Mouse (Mus musculus): ENCODE measurements around the gene Rab1b. TPM values are rescaled to one million over a fixed set of nuclear protein-coding genes. Genes with fewer than 3 reads are reported as not detected.

The Rab1b gene
- total RNA-seq, 4 experiments from 2014 or later, result 185 to 214 (median 210) TPM

DNA sequence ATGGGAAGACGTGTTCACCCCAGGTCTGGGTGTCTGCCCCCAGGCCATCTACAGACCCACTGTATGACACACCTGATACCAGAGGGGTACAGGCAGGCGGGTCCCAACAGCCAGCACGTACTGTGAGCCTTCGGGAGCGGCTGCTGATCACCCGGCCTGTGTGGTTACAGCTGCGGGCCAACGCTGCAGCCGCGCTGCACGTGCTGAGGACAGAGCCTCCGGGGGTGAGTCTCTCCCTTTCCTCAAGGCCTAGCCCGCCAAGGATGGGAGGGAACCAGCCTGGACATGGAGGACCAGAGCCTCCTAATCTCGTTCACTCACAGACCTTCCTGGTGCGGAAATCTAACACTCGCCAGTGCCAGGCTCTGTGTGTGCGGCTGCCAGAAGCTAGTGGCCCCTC lies 55.8 kb downstream of the Rab1b start:
- DNase-seq (ENCODE audit: low spot score), result no peak

DNA sequence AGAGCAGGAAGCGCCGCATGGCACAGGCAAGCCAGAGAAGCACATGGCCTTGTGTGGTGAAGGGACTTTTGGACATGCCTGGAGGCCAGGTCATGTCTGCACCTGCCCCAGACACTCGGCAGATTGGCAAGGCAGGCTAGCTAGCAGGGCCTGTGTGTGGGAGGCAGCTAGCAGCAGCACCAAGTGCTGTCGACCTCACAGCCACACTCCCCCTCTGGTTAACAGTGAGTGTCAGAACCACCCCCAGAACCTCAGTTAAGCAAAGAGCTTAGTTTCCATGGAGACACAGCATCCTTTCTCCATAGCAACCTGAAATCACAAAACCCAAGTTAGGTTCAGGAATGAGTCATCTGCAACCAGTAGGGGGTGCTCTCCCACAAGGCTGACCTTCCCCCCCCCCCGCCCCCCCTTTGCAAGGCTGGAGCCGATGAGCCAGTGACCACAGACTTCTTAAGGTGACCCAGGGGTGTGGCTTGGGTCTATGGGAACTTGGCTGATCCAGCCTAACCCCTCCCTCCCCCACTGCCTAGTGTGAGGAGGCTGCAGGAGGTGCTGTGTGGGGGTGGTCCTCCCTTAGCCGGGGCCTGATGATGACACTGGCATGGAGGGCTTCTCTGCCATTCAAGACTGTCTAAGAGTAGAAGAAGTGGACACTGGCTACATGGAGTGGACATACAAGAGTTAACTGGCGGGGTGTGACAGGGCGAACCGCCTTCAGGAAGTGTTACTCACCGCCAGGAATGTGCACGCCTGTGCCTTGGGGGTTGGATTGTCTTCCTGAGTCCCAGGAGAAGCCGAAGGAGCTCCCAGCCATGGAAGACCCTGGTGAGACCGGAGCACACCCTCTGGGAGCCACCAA lies 56.6 kb downstream of the Rab1b start, which contains the start of gene Rin1:
Gene Rin1 (plus strand): TSS at position 435 of the 859 bp plus-strand sequence.
- DNase-seq (ENCODE audit: low spot score), result no peak

DNA sequence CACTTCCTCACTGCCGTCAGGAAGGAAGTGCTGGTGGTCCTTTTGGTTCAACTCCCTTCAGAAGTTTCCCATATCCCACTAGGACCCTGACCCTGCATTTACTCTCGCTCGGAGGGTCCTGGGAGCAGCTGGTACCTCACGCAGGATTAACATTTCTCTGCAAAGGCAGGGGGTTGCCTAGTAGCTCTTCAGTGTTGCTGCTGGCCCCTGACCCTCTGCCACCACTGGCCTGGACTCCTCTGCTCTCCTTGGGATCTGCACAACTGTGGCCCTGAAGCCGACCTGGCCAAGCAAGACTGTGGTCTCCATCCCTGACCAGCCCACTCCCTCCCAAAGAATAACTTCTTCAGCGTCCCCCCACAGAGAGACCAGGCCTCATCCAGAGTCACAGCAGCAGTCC lies 57.5 kb downstream of the Rab1b start:
- no peak for DNase-seq (ENCODE audit: low spot score)

Other genes starting within 250 kb of the Rab1b start
- gene Actn3, start 229.2 kb downstream of the Rab1b start, total RNA-seq (2022), result 1 to 10 TPM; 2.0 to 4.3 (median 2.6) TPM
- 1 to 10 TPM; 2.8 to 4.2 (median 3.4) TPM for gene Zdhhc24, start 228.4 kb downstream of the Rab1b start, total RNA-seq (2022)
- gene Bbs1, start 200.4 kb downstream of the Rab1b start, total RNA-seq (2022), result 1 to 10 TPM; 2.6 to 3.2 (median 2.9) TPM
- gene Dpp3, start 178.8 kb downstream of the Rab1b start, total RNA-seq (2022), result 10 to 100 TPM; 17.0 to 20.0 (median 18.3) TPM
- 1 to 10 TPM; 3.8 to 7.6 (median 5.2) TPM for gene Peli3, start 163.9 kb downstream of the Rab1b start, total RNA-seq (2022)
- gene Mrpl11, start 144.9 kb downstream of the Rab1b start, total RNA-seq (2022), result 10 to 100 TPM; 62.8 to 74.0 (median 69.9) TPM
- gene Npas4, start 116.8 kb downstream of the Rab1b start, total RNA-seq (2022), result under 1 TPM in 1 of 4 experiments, not detected in 3; 0.08 TPM
- gene Slc29a2, start 83.2 kb downstream of the Rab1b start, total RNA-seq (2022), result 10 to 100 TPM in 2 of 4 experiments, 1 to 10 TPM in 2; 8.8 to 11.9 (median 10.6) TPM
- 10 to 100 TPM; 45.0 to 47.2 (median 45.6) TPM for gene B4gat1, start 68.2 kb downstream of the Rab1b start, total RNA-seq (2022)
- gene AC124502.3, start 68.2 kb downstream of the Rab1b start, total RNA-seq (2022), result 1 to 10 TPM; 2.4 to 3.4 (median 2.6) TPM
- gene Brms1, start 65.7 kb downstream of the Rab1b start, total RNA-seq (2022), result 10 to 100 TPM; 13.0 to 17.6 (median 15.6) TPM
- gene Rin1, start 56.6 kb downstream of the Rab1b start, total RNA-seq (2022), result 1 to 10 TPM in 3 of 4 experiments, under 1 TPM in 1; 0.79 to 2.6 (median 2.0) TPM
- gene Cd248, start 39.0 kb downstream of the Rab1b start, total RNA-seq (2022), result 1 to 10 TPM; 6.8 to 9.3 (median 8.7) TPM
- 1 to 10 TPM; 2.1 to 3.9 (median 3.2) TPM for gene Tmem151a, start 21.5 kb downstream of the Rab1b start, total RNA-seq (2022)
- gene Yif1a, start 18.5 kb downstream of the Rab1b start, total RNA-seq (2022), result 100 to 1,000 TPM; 104 to 113 (median 111) TPM
- gene Cnih2, start 8.6 kb downstream of the Rab1b start, total RNA-seq (2022), result under 1 TPM in 2 of 4 experiments, not detected in 2; 0.19 to 0.27 TPM
- 10 to 100 TPM; 52.1 to 60.3 (median 58.6) TPM for gene Klc2, start 11.5 kb upstream of the Rab1b start, total RNA-seq (2022)
- gene Pacs1, start 166.0 kb upstream of the Rab1b start, total RNA-seq (2022), result 10 to 100 TPM; 18.6 to 21.9 (median 20.8) TPM
- gene Sf3b2, start 188.4 kb upstream of the Rab1b start, total RNA-seq (2022), result 100 to 1,000 TPM; 108 to 125 (median 119) TPM
- gene Gal3st3, start 191.3 kb upstream of the Rab1b start, total RNA-seq (2022), result 10 to 100 TPM; 22.3 to 32.9 (median 25.1) TPM
- not detected for gene Catsper1, start 228.7 kb upstream of the Rab1b start, total RNA-seq (2022)
- gene Cst6, start 242.5 kb upstream of the Rab1b start, total RNA-seq (2022), result 10 to 100 TPM; 17.0 to 27.2 (median 23.5) TPM

All from heart, adult 8-10 months (tissue).